Mouse (Mus musculus): ENCODE measurements at regions not wholly inside any gene's neighbourhood (a gene's known extent, or its start where the extent isn't known, plus 50 kb on each side); places are given as distances from the start of the nearest gene placed in this dataset.
A peak's percentile ranks its signal among the peaks of the same experiment; 100 is the strongest.

GRCm38 (mm10) chr9:76896347-76896746, 149.2 kb downstream of the Tinag start:
- H3K4me1 ChIP-seq, result no peaks in the 10 kb centered on the region
- no peak overlapping the region for H3K4me3 ChIP-seq
- H3K9ac ChIP-seq, result no peak overlapping the region
- H3K27me3 ChIP-seq, result no peaks in the 10 kb centered on the region
- no peaks in the 10 kb centered on the region for H3K36me3 ChIP-seq
- H3K4me2 ChIP-seq (replicated peaks), result no peak overlapping the region
- H3K27ac ChIP-seq, result no peak overlapping the region
- no peaks in the 10 kb centered on the region for H3K9me3 ChIP-seq
- no peak for ATAC-seq (ENCODE audit: low FRiP score, low read depth)

- Histone ChIP-seq H3K9ac (no peak overlapping the region), H3K9me3 (no peaks in the 10 kb centered on the region), H3K27ac (no peak overlapping the region), H3K4me2 (replicated peaks) (no peak overlapping the region), H3K27me3 (no peaks in the 10 kb centered on the region), H3K36me3 (no peaks in the 10 kb centered on the region), H3K4me1 (no peaks in the 10 kb centered on the region), H3K4me3 (no peak overlapping the region)
- WGBS, result 72% methylated on average over 1 of the region's 1 CpGs
- no peak for ATAC-seq (ENCODE audit: low FRiP score, low read depth)
These were observed 163.8 kb downstream of the Tinag start for GRCm38 (mm10) chr9:76881830-76882229.

- H3K9me3 ChIP-seq, result no peaks in the 10 kb centered on the region
- H3K9ac ChIP-seq, result no peak overlapping the region
- ATAC-seq (ENCODE audit: low FRiP score, low read depth), result no peak
- 87% methylated on average over 10 of the region's 10 CpGs for WGBS
- H3K4me1 ChIP-seq, result no peaks in the 10 kb centered on the region
- H3K27me3 ChIP-seq, result no peaks in the 10 kb centered on the region
- H3K27ac ChIP-seq, result no peak overlapping the region
- H3K4me2 ChIP-seq (replicated peaks), result no peak overlapping the region
- H3K4me3 ChIP-seq, result no peak overlapping the region
- no peaks in the 10 kb centered on the region for H3K36me3 ChIP-seq
These were observed 169.6 kb downstream of the Tinag start for GRCm38 (mm10) chr9:76876020-76876419.

- Histone ChIP-seq H3K36me3 (no peaks in the 10 kb centered on the region), H3K9me3 (no peaks in the 10 kb centered on the region), H3K4me1 (no peaks in the 10 kb centered on the region), H3K4me2 (replicated peaks) (no peak overlapping the region), H3K27ac (no peak overlapping the region), H3K9ac (no peak overlapping the region), H3K4me3 (no peak overlapping the region), H3K27me3 (no peaks in the 10 kb centered on the region)
- no peak for ATAC-seq (ENCODE audit: low FRiP score, low read depth)
- 75% methylated on average over 2 of the region's 2 CpGs for WGBS
These were observed 173.2 kb downstream of the Tinag start for GRCm38 (mm10) chr9:76872418-76872817.

GRCm38 (mm10) chr9:76869635-76870034, 176.0 kb downstream of the Tinag start:
- Histone ChIP-seq H3K36me3 (no peaks in the 10 kb centered on the region), H3K4me3 (no peak overlapping the region), H3K4me1 (no peaks in the 10 kb centered on the region), H3K9me3 (no peaks in the 10 kb centered on the region), H3K27ac (no peak overlapping the region), H3K9ac (no peak overlapping the region), H3K27me3 (no peaks in the 10 kb centered on the region), H3K4me2 (replicated peaks) (no peak overlapping the region)
- WGBS, result 92% methylated on average over 2 of the region's 2 CpGs
- ATAC-seq (ENCODE audit: low FRiP score, low read depth), result no peak

GRCm38 (mm10) chr9:76868633-76869032, 177.0 kb downstream of the Tinag start:
- 70% methylated on average over 1 of the region's 1 CpGs for WGBS
- no peaks in the 10 kb centered on the region for H3K4me1 ChIP-seq
- no peak overlapping the region for H3K4me2 ChIP-seq (replicated peaks)
- no peaks in the 10 kb centered on the region for H3K9me3 ChIP-seq
- no peak overlapping the region for H3K4me3 ChIP-seq
- H3K27me3 ChIP-seq, result no peaks in the 10 kb centered on the region
- ATAC-seq (ENCODE audit: low FRiP score, low read depth), result no peak
- no peaks in the 10 kb centered on the region for H3K36me3 ChIP-seq
- no peak overlapping the region for H3K27ac ChIP-seq
- no peak overlapping the region for H3K9ac ChIP-seq

- Histone ChIP-seq H3K36me3 (no peaks in the 10 kb centered on the region), H3K9me3 (no peaks in the 10 kb centered on the region), H3K4me2 (replicated peaks) (no peak overlapping the region), H3K27ac (no peak overlapping the region), H3K9ac (no peak overlapping the region), H3K4me1 (no peaks in the 10 kb centered on the region), H3K4me3 (no peak overlapping the region), H3K27me3 (no peaks in the 10 kb centered on the region)
- ATAC-seq (ENCODE audit: low FRiP score, low read depth), result no peak
- 82% methylated on average over 3 of the region's 3 CpGs for WGBS
These were observed 223.4 kb downstream of the Tinag start for GRCm38 (mm10) chr9:76822173-76822572.

GRCm38 (mm10) chr9:76794951-76795350, 228.0 kb upstream of the Fam83b start:
- ATAC-seq (ENCODE audit: low FRiP score, low read depth), result no peak
- Histone ChIP-seq H3K9ac (no peak overlapping the region), H3K4me1 (no peaks in the 10 kb centered on the region), H3K9me3 (no peaks in the 10 kb centered on the region), H3K27me3 (no peaks in the 10 kb centered on the region), H3K36me3 (no peaks in the 10 kb centered on the region), H3K4me3 (no peak overlapping the region), H3K27ac (no peak overlapping the region), H3K4me2 (replicated peaks) (no peak overlapping the region)
- 83% methylated on average over 2 of the region's 2 CpGs for WGBS

GRCm38 (mm10) chr9:76788654-76789053, 221.7 kb upstream of the Fam83b start:
- Histone ChIP-seq H3K27me3 (no peaks in the 10 kb centered on the region), H3K36me3 (no peaks in the 10 kb centered on the region), H3K4me1 (0 out of 2 replicates have a peak, but pooled peaks cover 4% of the 10 kb centered on the region), H3K9ac (no peak overlapping the region), H3K4me3 (no peak overlapping the region), H3K9me3 (no peaks in the 10 kb centered on the region), H3K4me2 (replicated peaks) (no peak overlapping the region), H3K27ac (no peak overlapping the region)
- peak; percentile 44; the same call in 1 of the 2 replicates for ATAC-seq (ENCODE audit: low FRiP score, low read depth)
- 45% methylated on average over 1 of the region's 1 CpGs for WGBS
